Mouse (Mus musculus) testis, adult 2 months (tissue): ENCODE results near the gene 4930442H23Rik. TPM values are rescaled to one million over a fixed set of nuclear protein-coding genes. Genes with fewer than 3 reads are reported as not detected.
"Not testable (repeated sequence)": the region's sequence is repeated elsewhere in the genome, so short reads cannot be mapped to it uniquely, and the experiment has no call there.

Source experiments
- H3K27ac ChIP-seq: fragments of 200-500 bp; 2 replicates; pipeline ENCODE4 v1.5.1; 2012; ENCODE audit warnings: low read depth, low read length; ENCODE audit not compliant: control insufficient read depth, insufficient read depth
- H3K27me3 ChIP-seq: fragments of 200-500 bp; 2 replicates; pipeline ENCODE4 v1.6.1; 2012; ENCODE audit warnings: mild to moderate bottlenecking, low read length, moderate library complexity; ENCODE audit not compliant: control insufficient read depth, insufficient read depth
- H3K36me3 ChIP-seq: fragments of 200-500 bp; 2 replicates; pipeline ENCODE4 v1.6.1; 2012; ENCODE audit warnings: mild to moderate bottlenecking, low read length; ENCODE audit not compliant: control insufficient read depth, insufficient read depth
- H3K4me1 ChIP-seq: fragments of 200-500 bp; 2 replicates; pipeline ENCODE4 v1.6.1; 2012; ENCODE audit warnings: low read length; ENCODE audit not compliant: control insufficient read depth, insufficient read depth
- H3K4me3 ChIP-seq: fragments of 200-500 bp; 2 replicates; pipeline ENCODE4 v1.5.1; 2012; ENCODE audit warnings: low read depth, mild to moderate bottlenecking, low read length, moderate library complexity, mixed read lengths; ENCODE audit not compliant: control insufficient read depth
- CTCF ChIP-seq: fragments of 200-500 bp; IDR thresholded peaks from 2 replicates; pipeline ENCODE4 v1.5.1; 2012; ENCODE audit warnings: low read depth, mild to moderate bottlenecking, inconsistent platforms, low read length, moderate library complexity; ENCODE audit not compliant: control insufficient read depth, insufficient read depth, insufficient replicate concordance
- POLR2A ChIP-seq: fragments of 200-500 bp; IDR thresholded peaks from 2 replicates; pipeline ENCODE4 v1.6.1; 2012; ENCODE audit warnings: low read depth, mild to moderate bottlenecking, inconsistent platforms, low read length, moderate library complexity; ENCODE audit not compliant: control insufficient read depth
- polyA plus RNA-seq: library from polyadenylated mRNA; depleted of rRNA; stranded (reverse); fragments of >200 nt; gene quantifications from 2 replicates; pipeline ENCODE4 v1.2.3, GENCODE M21; 2012; rRNA removed

The 4930442H23Rik gene
- polyA plus RNA-seq: 1.4 and 1.8 TPM in 2 replicates

- Histone ChIP-seq H3K36me3 (no peaks in the 10 kb centered on the region; the same call in none of the 2 replicates), H3K4me1 (peaks cover 10% of the 10 kb centered on the region), H3K27me3 (no peaks in the 10 kb centered on the region), H3K4me3 (peak within 1 kb of the TSS; percentile 84), H3K27ac (peak within 1 kb of the TSS; percentile 75)
- TF ChIP-seq POLR2A: no peak
- TF ChIP-seq CTCF: no peak
Measured at GRCm38 (mm10) chr10:81183805-81184204, at the start of gene 4930442H23Rik. Gene 4930442H23Rik (minus strand): TSS chr10:81183849.

DNA sequence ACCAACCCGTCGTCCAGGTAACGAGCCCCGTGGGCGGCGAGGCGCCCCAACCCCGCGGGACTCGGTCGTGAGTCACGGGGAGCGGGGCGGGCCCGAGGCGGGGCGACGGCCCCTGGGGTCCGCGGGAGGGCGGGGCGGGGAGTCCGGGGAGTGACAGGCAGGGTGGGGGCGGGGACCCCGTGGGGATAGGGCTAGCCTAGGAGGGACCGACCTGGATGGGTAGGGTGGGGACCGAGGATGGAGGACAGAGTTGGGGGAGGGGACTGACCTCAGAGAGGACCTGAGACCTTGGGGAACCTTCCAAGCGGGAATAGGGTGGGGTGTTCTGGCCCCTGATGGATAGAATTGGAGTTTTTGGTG lies 49.6 kb upstream of the 4930442H23Rik start:
- no peak for TF ChIP-seq CTCF
- no peak for TF ChIP-seq POLR2A
- H3K4me1 ChIP-seq: peaks cover 8% of the 10 kb centered on the region
- no peaks in the 10 kb centered on the region for H3K27me3 ChIP-seq
- H3K27ac ChIP-seq: no peak overlapping the region
- H3K4me3 ChIP-seq: peak overlapping the region; percentile 85
- H3K36me3 ChIP-seq: no peaks in the 10 kb centered on the region

DNA sequence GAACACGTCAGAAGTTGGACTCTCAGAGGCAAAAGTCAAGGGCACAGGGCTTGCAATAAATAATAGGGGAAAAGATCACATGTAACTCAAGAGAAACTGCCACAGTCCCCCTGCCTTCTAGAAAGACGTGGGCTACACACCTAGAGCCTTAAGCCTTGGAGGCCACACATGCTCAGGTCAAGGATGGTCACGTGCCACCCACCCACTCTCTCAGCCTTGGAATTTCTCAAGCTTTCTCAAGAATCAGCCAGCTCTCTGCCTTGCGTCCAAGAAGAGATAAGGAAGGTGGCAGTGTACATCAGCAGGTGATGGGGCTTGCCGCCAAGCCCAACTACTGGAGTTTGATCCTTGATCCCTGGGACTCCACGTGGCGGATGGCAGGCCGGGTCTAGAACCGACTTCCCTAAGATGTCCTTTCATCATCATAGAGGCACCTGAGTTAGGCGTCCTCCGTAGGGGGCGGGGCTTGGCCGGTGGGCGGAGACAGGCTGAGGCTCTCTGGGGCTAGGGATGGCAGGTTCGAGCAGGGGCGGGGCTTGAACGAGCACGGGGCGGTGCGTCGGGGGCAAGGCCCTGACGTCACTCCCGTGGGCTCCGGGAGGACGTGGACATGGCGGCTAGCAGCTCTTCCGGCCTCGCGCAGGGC lies 49.1 kb upstream of the 4930442H23Rik start, which contains the start of gene Zfr2:
Zfr2 (plus strand) TSS at position 576 of the 646 bp plus-strand sequence.
- peaks cover 8% of the 10 kb centered on the region for H3K4me1 ChIP-seq
- TF ChIP-seq CTCF: no peak
- TF ChIP-seq POLR2A: peak; percentile 67
- H3K4me3 ChIP-seq: peak within 1 kb of the TSS; percentile 85
- H3K36me3 ChIP-seq: no peaks in the 10 kb centered on the region
- no peak within 1 kb of the TSS for H3K27ac ChIP-seq
- H3K27me3 ChIP-seq: no peaks in the 10 kb centered on the region

DNA sequence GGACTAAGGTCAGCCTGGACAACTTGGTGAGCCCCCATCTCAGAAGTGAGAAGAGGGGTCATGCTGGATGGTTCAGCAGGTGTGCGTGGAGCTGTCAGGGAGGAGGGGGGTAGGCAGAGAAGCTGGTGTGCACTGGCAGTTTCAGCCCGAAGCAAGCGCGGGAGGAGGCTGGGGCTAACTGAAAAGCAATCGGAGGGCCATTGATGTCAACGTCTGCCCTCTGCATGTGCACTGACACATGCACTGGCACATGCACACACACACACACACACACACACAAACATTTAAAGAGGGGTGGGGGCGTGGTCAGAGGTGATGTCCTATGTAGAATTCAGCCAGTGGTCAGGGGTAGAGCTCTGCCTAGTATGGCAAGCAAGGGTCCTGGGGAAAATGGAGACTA lies 47.8 kb upstream of the 4930442H23Rik start:
- Histone ChIP-seq H3K36me3 (no peaks in the 10 kb centered on the region), H3K27me3 (no peaks in the 10 kb centered on the region), H3K4me1 (peaks cover 8% of the 10 kb centered on the region), H3K27ac (no peak overlapping the region), H3K4me3 (no peak overlapping the region)
- TF ChIP-seq POLR2A (no peak), CTCF (no peak)

DNA sequence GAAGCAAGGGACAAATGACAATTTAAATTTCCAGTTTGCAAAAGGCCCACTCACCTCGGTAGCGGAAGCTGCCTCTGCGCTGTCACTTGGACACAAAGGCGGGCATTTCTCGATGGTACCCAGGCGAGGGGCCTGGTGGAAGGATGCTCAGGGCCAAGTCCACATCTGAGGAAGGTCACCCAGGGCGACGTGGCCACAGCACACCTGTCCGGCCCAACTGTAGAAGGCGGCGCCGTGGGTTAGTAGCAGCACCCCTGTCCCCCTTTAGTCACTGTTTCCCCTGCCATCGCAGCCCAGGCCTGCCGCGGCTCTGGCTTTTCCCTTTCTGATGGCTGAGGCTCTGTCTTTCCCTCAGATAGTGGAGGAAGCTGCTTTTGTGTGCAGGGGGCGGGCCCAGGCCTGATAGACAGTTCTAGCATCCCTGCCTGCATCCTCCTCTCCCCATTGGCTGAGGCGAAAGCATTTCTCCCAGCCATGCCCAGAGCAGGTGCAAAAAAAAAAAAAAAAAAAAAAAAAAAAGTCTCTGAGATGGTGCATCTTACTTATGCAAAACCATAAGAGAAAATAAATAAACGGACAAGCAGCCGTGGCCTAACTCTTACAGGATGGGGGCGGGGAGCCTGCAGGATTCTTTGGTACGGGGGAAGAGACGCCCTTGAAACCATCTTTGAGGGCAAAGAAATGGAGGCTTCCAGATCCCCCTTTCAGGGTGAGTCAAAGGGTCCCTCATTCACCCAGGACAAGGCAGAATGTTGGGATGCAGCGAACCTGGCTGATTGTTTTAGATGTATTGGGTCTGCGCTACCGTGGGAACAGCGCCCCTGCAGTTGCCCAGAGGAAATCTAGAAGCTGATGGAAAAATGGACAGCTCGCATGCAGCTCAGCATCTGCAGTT lies 47.0 kb upstream of the 4930442H23Rik start, which contains the start of gene Atcay:
Atcay (minus strand) TSS at position 396 of the 895 bp plus-strand sequence.
- TF ChIP-seq POLR2A (no peak), CTCF (peak; percentile 27; the same call in 1 of the 2 replicates)
- no peaks in the 10 kb centered on the region for H3K36me3 ChIP-seq
- peaks cover 8% of the 10 kb centered on the region for H3K4me1 ChIP-seq
- no peak within 1 kb of the TSS for H3K4me3 ChIP-seq
- H3K27me3 ChIP-seq: no peaks in the 10 kb centered on the region
- H3K27ac ChIP-seq: no peak within 1 kb of the TSS

DNA sequence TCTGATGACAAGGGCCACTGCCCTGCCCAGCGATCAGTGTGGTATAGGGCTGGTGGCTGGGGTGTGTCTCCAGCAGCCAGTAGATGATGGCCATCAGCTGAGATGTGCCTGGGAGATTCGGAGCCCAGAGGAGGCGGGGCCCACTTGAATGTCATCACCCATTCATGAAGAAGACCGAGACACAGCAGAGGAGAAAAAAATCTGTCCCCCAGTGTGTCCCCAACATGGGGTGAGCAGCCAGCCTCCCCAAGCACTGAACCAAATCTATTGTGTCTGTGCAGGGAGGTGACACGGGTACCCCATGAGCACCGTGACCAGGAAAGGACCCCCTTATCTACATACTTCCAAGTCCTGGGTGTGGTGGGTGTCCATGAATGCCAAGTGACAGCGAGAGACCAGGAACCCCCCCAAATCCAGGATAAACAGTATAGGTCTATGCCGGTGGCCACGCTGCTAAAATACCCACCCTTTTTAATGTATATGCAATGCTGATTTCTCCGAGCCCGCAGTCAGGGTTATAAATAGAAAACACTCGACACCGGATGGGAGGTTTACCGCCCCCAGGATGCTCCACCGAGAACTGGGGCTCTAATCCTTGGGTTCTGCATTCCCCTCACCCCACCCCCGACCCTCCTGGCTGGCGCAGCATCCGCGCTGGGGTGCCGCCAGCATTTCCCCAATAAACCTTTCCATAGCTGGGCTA lies 46.2 kb upstream of the 4930442H23Rik start:
- Histone ChIP-seq H3K36me3 (no peaks in the 10 kb centered on the region), H3K27ac (no peak overlapping the region), H3K4me3 (no peak overlapping the region), H3K4me1 (peaks cover 8% of the 10 kb centered on the region), H3K27me3 (no peaks in the 10 kb centered on the region)
- TF ChIP-seq POLR2A (no peak), CTCF (no peak)

GRCm38 (mm10) chr10:81223731-81224130 lies 40.1 kb upstream of the 4930442H23Rik start:
- not testable (repeated sequence) for H3K27ac ChIP-seq, H3K27me3 ChIP-seq, H3K4me3 ChIP-seq, H3K36me3 ChIP-seq, H3K4me1 ChIP-seq
